Mouse (Mus musculus) C2C12 (cell line): ENCODE measurements around the gene Crabp2.

Source experiments
- CTCF ChIP-seq: IDR thresholded peaks from one replicate; pipeline ENCODE4 v1.5.1; 2011; ENCODE audit not compliant: control insufficient read depth, insufficient read depth, insufficient read length
- MAX ChIP-seq: IDR thresholded peaks from one replicate; pipeline ENCODE4 v1.6.1; 2011; ENCODE audit warnings: mild to moderate bottlenecking, control low read depth
- MYOD1 ChIP-seq: IDR thresholded peaks from one replicate; pipeline ENCODE4 v1.6.1; 2011; ENCODE audit warnings: low read depth; ENCODE audit not compliant: control insufficient read depth, insufficient read length

GRCm38 (mm10) chr3:87983627-87984026, 35.2 kb downstream of the Crabp2 start:
- no peak for TF ChIP-seq CTCF
- no peak for TF ChIP-seq MYOD1
- TF ChIP-seq MAX, result no peak
